In genomic region chr2:181213021-181213445, GRCm38 (mm10) we compare ENCODE assay signal across 8 mouse cellular contexts. TPM values are rescaled to one million over a fixed set of nuclear protein-coding genes. Genes with fewer than 3 reads are reported as not detected.
DNase-seq lines count a peak whose midpoint lies in the region; ATAC-seq lines count a peak whose summit lies in the region.

Gene Srms (minus strand): TSS chr2:181213185.

- DNase-seq in limb, embryonic 10.5 days (ENCODE audit: low spot score): peak; percentile 56
- peak; percentile 28 for DNase-seq in thymus, postnatal 0 days (ENCODE audit: low spot score)
- DNase-seq in frontal cortex, postnatal 25 days (ENCODE audit: low spot score in 2 of 2): no peak
- DNase-seq in layer of hippocampus, postnatal 14 days (ENCODE audit: low spot score in 2 of 2): no peak

- H3K4me3 ChIP-seq in embryonic facial prominence, embryonic 13.5 days: peak within 1 kb of the TSS; percentile 33
- peak within 1 kb of the TSS; percentile 48 for H3K4me3 ChIP-seq in limb, embryonic 10.5 days

- no peak within 1 kb of the TSS for H3K27ac ChIP-seq in embryonic facial prominence, embryonic 13.5 days
- peak within 1 kb of the TSS; percentile 62; the same call in 1 of the 2 replicates for H3K27ac ChIP-seq in limb, embryonic 10.5 days

- peaks cover 47% of the 10 kb centered on the region for H3K27me3 ChIP-seq in embryonic facial prominence, embryonic 13.5 days
- H3K27me3 ChIP-seq in limb, embryonic 10.5 days (ENCODE audit: low read depth, poor library complexity, severe bottlenecking): peaks cover 60% of the 10 kb centered on the region

- ATAC-seq in activated CD4-positive, CD25-positive, alpha-beta regulatory T cell, adult 4 months: peak; percentile 77
- ATAC-seq in embryonic facial prominence, embryonic 13.5 days (ENCODE audit: insufficient number of reproducible peaks, insufficient read depth, low FRiP score, low TSS enrichment, low read depth): no peak
- ATAC-seq in hematopoietic stem cell, adult 5-6 weeks (replicated peaks in 1 of 2; ENCODE audit: insufficient read depth in 1 of 2, low FRiP score in 2 of 2, low TSS enrichment in 1 of 2, low read depth in 1 of 2, poor library complexity in 2 of 2, severe bottlenecking in 2 of 2): peak; percentile 82 to 89
- ATAC-seq in megakaryocyte-erythroid progenitor cell, adult 5-6 weeks (replicated peaks; ENCODE audit: low FRiP score, low TSS enrichment, poor library complexity, severe bottlenecking): peak; percentile 84

- peak within 1 kb of the TSS; percentile 58 for H3K4me2 ChIP-seq in embryonic facial prominence, embryonic 13.5 days

- H3K9me3 ChIP-seq in embryonic facial prominence, embryonic 13.5 days: no peaks in the 10 kb centered on the region
- no peaks in the 10 kb centered on the region for H3K9me3 ChIP-seq in limb, embryonic 10.5 days (replicated peaks)

- peaks cover 12% of the 10 kb centered on the region for H3K4me1 ChIP-seq in embryonic facial prominence, embryonic 13.5 days
- H3K4me1 ChIP-seq in limb, embryonic 10.5 days: peaks cover 31% of the 10 kb centered on the region

- H3K36me3 ChIP-seq in embryonic facial prominence, embryonic 13.5 days: no peaks in the 10 kb centered on the region
- no peaks in the 10 kb centered on the region for H3K36me3 ChIP-seq in limb, embryonic 10.5 days

- H3K9ac ChIP-seq in embryonic facial prominence, embryonic 13.5 days: 0 out of 2 replicates have a peak within 1 kb of the TSS, but pooled peaks have one; percentile 32

- WGBS in embryonic facial prominence, embryonic 13.5 days: 1% methylated on average over 17 of the region's 17 CpGs
- 2% methylated on average over 17 of the region's 17 CpGs for WGBS in limb, embryonic 10.5 days

RNA-seq across cellular contexts. Expression of gene Srms, which starts in this region (rescaled TPM):
- polyA plus RNA-seq in activated CD4-positive, CD25-positive, alpha-beta regulatory T cell, adult 4 months (2017; shearing (Covaris generic)): under 1 TPM; 0.18 to 0.38 TPM
- 0.14 TPM in 1 of 2 replicates, not detected in the other for polyA plus RNA-seq in embryonic facial prominence, embryonic 13.5 days (2015; fragmentation: Nextera tagmentation; extraction: Ambion mirVana)
- 0.25 TPM in 1 of 2 replicates, not detected in the other for total RNA-seq in hematopoietic stem cell, adult 5-6 weeks (2017)
- 1.6 and 2.0 TPM in 2 replicates for polyA plus RNA-seq in limb, embryonic 10.5 days (2016; fragmentation: Nextera tagmentation; extraction: Ambion mirVana)
- not detected in 2 replicates for total RNA-seq in megakaryocyte-erythroid progenitor cell, adult 5-6 weeks (2014; fragmentation: Nextera tagmentation)
- not detected in 2 replicates for total RNA-seq in megakaryocyte-erythroid progenitor cell, adult 5-6 weeks (2017)
- 0.24 and 0.30 TPM in 2 replicates for polyA plus RNA-seq in thymus, postnatal 0 days (2015; fragmentation: Nextera tagmentation; extraction: Ambion mirVana)
- under 1 TPM; 0.14 to 0.41 TPM for total RNA-seq in layer of hippocampus, postnatal 14 days (2021)

Comparison
In these comparisons a context has a peak if more than half of its experiments do, and no peak if none do; other contexts are left out.
1. Peak in ATAC-seq in activated CD4-positive, CD25-positive, alpha-beta regulatory T cell, adult 4 months; RNA of the gene not detected or under 1 TPM.
2. Peak in ATAC-seq in hematopoietic stem cell, adult 5-6 weeks; RNA of the gene not detected or under 1 TPM.
3. Peak in ATAC-seq in megakaryocyte-erythroid progenitor cell, adult 5-6 weeks; RNA of the gene not detected or under 1 TPM.
4. Peak in DNase-seq in thymus, postnatal 0 days; RNA of the gene not detected or under 1 TPM.